16 mouse cellular contexts compared by ENCODE assay signal in genomic region chr7:113791991-113792390, GRCm38 (mm10). TPM values are rescaled to one million over a fixed set of nuclear protein-coding genes. Genes with fewer than 3 reads are reported as not detected.
A peak's percentile ranks its signal among the peaks of the same experiment; 100 is the strongest.
DNase-seq lines count a peak whose midpoint lies in the region; ATAC-seq and TF ChIP-seq lines count a peak whose summit lies in the region.
"Had no signal": no experiment of that assay in that cellular context is flagged by ENCODE, and none has a peak within 500 bp of the region (broad histone marks: within the 10 kb centered on the region; RNA-seq: fewer than 3 reads in every experiment).

No protein-coding gene starts in this region.

- H3K36me3 ChIP-seq in hindbrain, embryonic 16.5 days (ENCODE audit: control insufficient read depth, insufficient read depth, low read length): no peaks in the 10 kb centered on the region
- no peaks in the 10 kb centered on the region for H3K36me3 ChIP-seq in hindbrain, embryonic 14.5 days (replicated peaks; ENCODE audit: control insufficient read depth, insufficient read depth)
- no peaks in the 10 kb centered on the region for H3K36me3 ChIP-seq in midbrain, postnatal 0 days (ENCODE audit: insufficient read depth, low read length)
- no peaks in the 10 kb centered on the region for H3K36me3 ChIP-seq in midbrain, embryonic 11.5 days (ENCODE audit: control insufficient read depth, insufficient read depth, low read length)
- no peaks in the 10 kb centered on the region; the same call in 1 of the 2 replicates for H3K36me3 ChIP-seq in heart, embryonic 15.5 days
- H3K36me3 ChIP-seq: limb, embryonic 13.5 days; liver, embryonic 15.5 days had no signal

- peak; percentile 61; the same call in 1 of the 2 replicates for ATAC-seq in hindbrain, embryonic 16.5 days
- no peak for ATAC-seq in hindbrain, embryonic 14.5 days (ENCODE audit: low FRiP score)
- ATAC-seq in midbrain, postnatal 0 days (ENCODE audit: low FRiP score): peak; percentile 31; the same call in 1 of the 2 replicates
- ATAC-seq in midbrain, embryonic 11.5 days (ENCODE audit: low FRiP score): no peak
- no peak for ATAC-seq in heart, embryonic 15.5 days (replicated peaks; ENCODE audit: insufficient number of reproducible peaks, insufficient read depth, low FRiP score, low read depth)
- ATAC-seq: intestine, embryonic 16.5 days had no signal

- H3K9ac ChIP-seq in hindbrain, embryonic 16.5 days (ENCODE audit: low read depth, low read length): no peak overlapping the region
- no peak overlapping the region for H3K9ac ChIP-seq in hindbrain, embryonic 14.5 days
- H3K9ac ChIP-seq in midbrain, postnatal 0 days (replicated peaks; ENCODE audit: low read length, poor library complexity, severe bottlenecking): no peak overlapping the region
- no peak overlapping the region for H3K9ac ChIP-seq in midbrain, embryonic 11.5 days (ENCODE audit: low read length)
- no peak overlapping the region for H3K9ac ChIP-seq in heart, embryonic 15.5 days
- H3K9ac ChIP-seq: limb, embryonic 13.5 days; liver, embryonic 15.5 days had no signal

- peak; percentile 13 for DNase-seq in gastrocnemius, postnatal 25 days
- DNase-seq in gastrocnemius, postnatal 10 days: no peak
- DNase-seq in hindbrain, embryonic 14.5 days (ENCODE audit: low spot score): no peak
- DNase-seq in midbrain, postnatal 0 days (ENCODE audit: low spot score): peak; percentile 66
- no peak for DNase-seq in midbrain, embryonic 11.5 days (ENCODE audit: low spot score, missing footprints)
- no peak for DNase-seq in yolk sac, embryonic 10.5 days (ENCODE audit: low spot score)
- DNase-seq: B cell, adult 2 months; cerebellum, postnatal 14 days; lung, postnatal 14 days had no signal

- no peaks in the 10 kb centered on the region for H3K9me3 ChIP-seq in hindbrain, embryonic 16.5 days (ENCODE audit: control insufficient read depth, low read length)
- no peaks in the 10 kb centered on the region for H3K9me3 ChIP-seq in hindbrain, embryonic 14.5 days (ENCODE audit: control insufficient read depth, low read length)
- no peaks in the 10 kb centered on the region for H3K9me3 ChIP-seq in midbrain, postnatal 0 days (ENCODE audit: low read length)
- no peaks in the 10 kb centered on the region for H3K9me3 ChIP-seq in midbrain, embryonic 11.5 days (ENCODE audit: control insufficient read depth, low read length)
- H3K9me3 ChIP-seq in heart, embryonic 15.5 days (replicated peaks): no peaks in the 10 kb centered on the region
- H3K9me3 ChIP-seq: limb, embryonic 13.5 days; liver, embryonic 15.5 days had no signal

- H3K4me3 ChIP-seq in hindbrain, embryonic 16.5 days (ENCODE audit: low read length): no peak overlapping the region
- H3K4me3 ChIP-seq in hindbrain, embryonic 14.5 days (replicated peaks; ENCODE audit: low read length): no peak overlapping the region
- no peak overlapping the region for H3K4me3 ChIP-seq in midbrain, postnatal 0 days (ENCODE audit: low read depth, low read length)
- no peak overlapping the region for H3K4me3 ChIP-seq in midbrain, embryonic 11.5 days (ENCODE audit: low read depth, low read length)
- H3K4me3 ChIP-seq in heart, embryonic 15.5 days: no peak overlapping the region
- H3K4me3 ChIP-seq: limb, embryonic 13.5 days; liver, embryonic 15.5 days had no signal

- no peaks in the 10 kb centered on the region for H3K4me1 ChIP-seq in hindbrain, embryonic 16.5 days (ENCODE audit: control insufficient read depth, insufficient read depth, low read depth, low read length)
- no peaks in the 10 kb centered on the region for H3K4me1 ChIP-seq in hindbrain, embryonic 14.5 days (replicated peaks; ENCODE audit: control insufficient read depth, insufficient read depth, low read length)
- H3K4me1 ChIP-seq in midbrain, postnatal 0 days (ENCODE audit: insufficient read depth, low read length): no peaks in the 10 kb centered on the region
- H3K4me1 ChIP-seq in midbrain, embryonic 11.5 days (ENCODE audit: control insufficient read depth, insufficient read depth, low read length): no peaks in the 10 kb centered on the region
- peaks cover 32% of the 10 kb centered on the region for H3K4me1 ChIP-seq in heart, embryonic 15.5 days (replicated peaks)
- H3K4me1 ChIP-seq: limb, embryonic 13.5 days; liver, embryonic 15.5 days had no signal

- WGBS in hindbrain, embryonic 16.5 days: 65% methylated on average over 5 of the region's 5 CpGs
- WGBS in hindbrain, embryonic 14.5 days: 77% methylated on average over 5 of the region's 5 CpGs
- WGBS in midbrain, postnatal 0 days: 77% methylated on average over 5 of the region's 5 CpGs
- WGBS in midbrain, embryonic 11.5 days: 94% methylated on average over 5 of the region's 5 CpGs
- WGBS in heart, embryonic 15.5 days: 55% methylated on average over 5 of the region's 5 CpGs

- no peak overlapping the region for H3K27ac ChIP-seq in hindbrain, embryonic 16.5 days (ENCODE audit: low read depth, low read length)
- no peak overlapping the region for H3K27ac ChIP-seq in hindbrain, embryonic 14.5 days
- H3K27ac ChIP-seq in midbrain, postnatal 0 days (ENCODE audit: low read depth, low read length): no peak overlapping the region
- no peak overlapping the region for H3K27ac ChIP-seq in midbrain, embryonic 11.5 days (ENCODE audit: low read depth, low read length)
- peak overlapping the region; percentile 20; the same call in 1 of the 2 replicates for H3K27ac ChIP-seq in heart, embryonic 15.5 days
- H3K27ac ChIP-seq: kidney, postnatal 0 days; limb, embryonic 13.5 days; liver, embryonic 15.5 days had no signal

- no peaks in the 10 kb centered on the region for H3K27me3 ChIP-seq in hindbrain, embryonic 16.5 days (replicated peaks; ENCODE audit: control insufficient read depth, insufficient read depth, low read length)
- H3K27me3 ChIP-seq in hindbrain, embryonic 14.5 days (ENCODE audit: control insufficient read depth, insufficient read depth, low read length): no peaks in the 10 kb centered on the region
- no peaks in the 10 kb centered on the region for H3K27me3 ChIP-seq in midbrain, postnatal 0 days (ENCODE audit: insufficient read depth, low read length)
- H3K27me3 ChIP-seq in midbrain, embryonic 11.5 days (ENCODE audit: control insufficient read depth, insufficient read depth, low read length): no peaks in the 10 kb centered on the region
- no peaks in the 10 kb centered on the region for H3K27me3 ChIP-seq in heart, embryonic 15.5 days
- H3K27me3 ChIP-seq: limb, embryonic 13.5 days; liver, embryonic 15.5 days had no signal

- H3K4me2 ChIP-seq in hindbrain, embryonic 16.5 days (ENCODE audit: low read length): no peak overlapping the region
- no peak overlapping the region for H3K4me2 ChIP-seq in hindbrain, embryonic 14.5 days (replicated peaks)
- no peak overlapping the region for H3K4me2 ChIP-seq in midbrain, postnatal 0 days (ENCODE audit: low read depth, low read length, poor library complexity, severe bottlenecking)
- no peak overlapping the region for H3K4me2 ChIP-seq in midbrain, embryonic 11.5 days
- no peak overlapping the region for H3K4me2 ChIP-seq in heart, embryonic 15.5 days
- H3K4me2 ChIP-seq: limb, embryonic 13.5 days; liver, embryonic 15.5 days had no signal

- TF ChIP-seq CTCF in midbrain, postnatal 0 days (IDR thresholded peaks at IDR 0.05): no peak

RNA-seq across cellular contexts. Expression of gene Spon1, which starts 26.2 kb away (rescaled TPM):
- total RNA-seq in gastrocnemius, postnatal 25 days (2021): 1 to 10 TPM; 3.0 to 6.6 TPM
- 1 to 10 TPM; 5.1 to 5.6 TPM for total RNA-seq in gastrocnemius, postnatal 10 days (2021)
- 64.3 and 77.1 TPM in 2 replicates for polyA plus RNA-seq in hindbrain, embryonic 16.5 days (2015; fragmentation: Nextera tagmentation; extraction: Ambion mirVana)
- 84.4 and 90.5 TPM in 2 replicates for polyA plus RNA-seq in hindbrain, embryonic 14.5 days (2014; fragmentation: Nextera tagmentation; extraction: Ambion mirVana)
- 32.9 and 35.7 TPM in 2 replicates for total RNA-seq in midbrain, postnatal 0 days (2014; rRNA removed)
- 39.5 and 40.2 TPM in 2 replicates for polyA plus RNA-seq in midbrain, postnatal 0 days (2015; fragmentation: Nextera tagmentation; extraction: Ambion mirVana)
- polyA plus RNA-seq in midbrain, embryonic 11.5 days (2014; fragmentation: Nextera tagmentation; extraction: Ambion mirVana): 61.3 and 62.3 TPM in 2 replicates
- polyA plus RNA-seq in heart, embryonic 15.5 days (2015; fragmentation: Nextera tagmentation; extraction: Ambion mirVana): 57.4 and 68.4 TPM in 2 replicates
- total RNA-seq: granulocyte monocyte progenitor cell, adult 5-6 weeks had no signal

Comparison
In these comparisons a context has a peak if more than half of its experiments do, and no peak if none do; other contexts are left out.
1. DNase-seq: peak in gastrocnemius, postnatal 25 days (single experiment) and midbrain, postnatal 0 days (single experiment); none in gastrocnemius, postnatal 10 days (single experiment), hindbrain, embryonic 14.5 days (single experiment), midbrain, embryonic 11.5 days (single experiment) and yolk sac, embryonic 10.5 days (single experiment).
2. ATAC-seq: peak in hindbrain, embryonic 16.5 days (single experiment) and midbrain, postnatal 0 days (single experiment); none in hindbrain, embryonic 14.5 days (single experiment), midbrain, embryonic 11.5 days (single experiment) and heart, embryonic 15.5 days (single experiment).